Mouse (Mus musculus) v-Abl transformed pro-B cells (cell line): ENCODE measurements around the gene St8sia1.

ENCODE experiments used
- in situ Hi-C, 2 experiments: fragments of 400-800 bp; cut with MboI; formaldehyde crosslinking; loops; one replicate each; pipeline ENCODE4 v1.15.1; 2025; ENCODE audit not compliant: unreplicated experiment in 2 of 2

Gene St8sia1

GRCm38 (mm10) chr6:142837326-142837725, 126.9 kb downstream of the St8sia1 start:
- in situ Hi-C loops: no loop called here

- in situ Hi-C loops: no loop called here
Observed at GRCm38 (mm10) chr6:142835726-142836125, 128.5 kb downstream of the St8sia1 start.

- in situ Hi-C loops: no loop called here
Observed at GRCm38 (mm10) chr6:142834911-142835310, 129.3 kb downstream of the St8sia1 start.

- in situ Hi-C loops: no loop called here
Observed at GRCm38 (mm10) chr6:142831706-142832105, 132.5 kb downstream of the St8sia1 start.

- in situ Hi-C loops: no loop called here
Observed at GRCm38 (mm10) chr6:142831243-142831642, 133.0 kb downstream of the St8sia1 start.

DNA sequence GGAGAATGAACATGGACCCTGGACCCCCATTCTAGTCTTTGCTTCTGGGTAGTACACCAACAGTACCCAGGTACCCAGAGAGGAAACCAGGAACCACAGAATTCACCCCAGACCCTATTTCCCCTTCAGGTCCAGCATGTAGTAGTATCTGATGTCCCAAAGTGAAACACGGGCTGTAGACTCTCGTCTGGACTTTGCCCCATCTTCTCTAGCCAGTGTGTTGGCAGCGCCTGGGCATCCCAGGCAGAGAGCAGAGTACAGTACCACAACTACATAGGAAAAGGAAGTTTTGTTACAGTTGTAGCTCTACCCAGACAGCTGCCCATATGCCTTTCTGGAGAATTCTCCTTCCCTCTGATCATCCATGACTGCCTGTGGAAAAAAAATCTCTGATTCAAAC, 134.0 kb downstream of the St8sia1 start:
- in situ Hi-C loops: no loop called here

- in situ Hi-C loops: no loop called here
Observed at GRCm38 (mm10) chr6:142825449-142825848, 138.8 kb downstream of the St8sia1 start.

GRCm38 (mm10) chr6:142823008-142823787, 141.1 kb downstream of the St8sia1 start:
- in situ Hi-C loops: no loop called here

DNA sequence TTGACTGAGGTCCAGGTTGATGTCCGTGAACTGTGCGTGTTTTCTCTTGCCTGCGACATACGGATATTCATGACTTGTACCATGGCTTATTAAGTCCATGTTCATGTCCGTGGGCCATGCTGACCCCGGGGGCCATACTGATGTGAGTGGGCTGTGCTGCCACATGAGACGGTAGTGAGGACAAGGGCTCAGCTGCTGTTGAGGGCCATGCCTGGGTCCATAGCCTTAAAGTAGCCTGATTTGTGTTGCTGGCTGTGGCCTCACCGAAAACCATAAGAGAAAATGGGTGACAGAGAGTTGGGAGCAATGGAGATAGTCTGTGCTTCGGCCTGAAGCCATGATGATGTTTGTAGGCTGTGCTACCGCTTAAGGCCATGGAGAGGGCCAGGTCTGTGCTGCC, 145.9 kb downstream of the St8sia1 start:
- in situ Hi-C loops: no loop called here

- in situ Hi-C loops: no loop called here
Observed at GRCm38 (mm10) chr6:142815513-142815912, 148.7 kb downstream of the St8sia1 start.

DNA sequence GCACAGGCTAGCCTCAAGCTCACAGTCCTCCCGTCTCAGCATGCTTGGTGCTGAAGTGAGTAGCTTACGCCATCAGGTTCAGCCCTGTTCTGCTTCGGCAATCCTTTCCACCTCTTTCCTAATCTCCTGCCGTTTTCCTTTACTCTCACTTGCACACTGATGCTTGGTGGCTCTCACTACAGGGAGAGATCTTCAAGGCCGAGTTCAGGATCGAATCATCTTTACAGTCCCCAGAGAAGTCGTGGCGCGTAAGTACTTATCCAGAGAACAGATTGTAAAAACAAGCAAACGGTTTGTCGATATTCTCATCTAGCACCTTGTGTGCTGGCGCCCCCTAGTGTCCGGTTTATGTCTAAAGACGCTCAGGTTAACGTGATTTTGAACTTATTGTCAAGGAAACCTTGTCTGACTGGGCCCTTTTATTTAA, 149.7 kb downstream of the St8sia1 start:
- in situ Hi-C loops: no loop called here

DNA sequence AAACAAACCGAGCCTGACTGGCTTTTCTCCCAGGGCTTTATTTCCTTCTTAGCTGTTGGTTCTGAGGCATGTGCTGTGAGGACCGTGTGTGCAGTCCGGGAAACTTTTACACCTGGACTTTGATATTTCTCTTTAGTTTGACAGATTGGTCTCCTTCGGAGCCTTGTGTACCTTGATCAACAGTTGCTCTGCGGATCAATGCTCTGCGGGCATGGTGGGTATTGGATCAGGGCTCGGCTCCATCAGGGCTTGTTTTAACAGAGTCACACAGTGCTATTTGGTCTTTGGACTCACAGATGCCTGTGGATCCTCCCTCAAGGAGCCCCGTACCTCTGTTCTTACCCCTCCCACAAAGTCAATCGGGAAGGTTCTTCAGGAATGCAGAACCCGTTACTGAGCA, 150.2 kb downstream of the St8sia1 start:
- in situ Hi-C loops: no loop called here

DNA sequence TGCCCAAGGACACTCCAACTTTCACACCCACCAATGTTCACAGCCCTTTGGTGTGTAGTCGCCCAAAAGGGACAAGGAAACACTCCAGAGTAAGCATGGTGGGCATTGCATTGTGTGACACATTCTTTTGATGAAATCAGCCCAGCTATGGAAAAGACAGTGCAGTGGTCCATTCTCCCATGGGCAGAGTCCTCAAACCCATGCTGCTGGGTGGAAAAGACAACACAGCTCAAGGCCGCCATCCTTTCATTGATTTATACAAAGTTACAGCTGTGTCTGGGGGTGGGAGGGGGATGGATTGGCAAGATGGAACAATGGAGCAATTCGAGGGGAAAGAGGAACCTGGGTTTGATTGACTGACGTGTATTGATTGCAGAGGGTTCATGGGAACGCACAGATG, 151.3 kb downstream of the St8sia1 start:
- in situ Hi-C loops: no loop called here

GRCm38 (mm10) chr6:142810239-142810638, 154.0 kb downstream of the St8sia1 start:
- in situ Hi-C loops: no loop called here

GRCm38 (mm10) chr6:142809373-142810098, 154.7 kb downstream of the St8sia1 start:
- in situ Hi-C loops: no loop called here

- in situ Hi-C loops: no loop called here
Observed at GRCm38 (mm10) chr6:142806326-142806725, 157.9 kb downstream of the St8sia1 start.

DNA sequence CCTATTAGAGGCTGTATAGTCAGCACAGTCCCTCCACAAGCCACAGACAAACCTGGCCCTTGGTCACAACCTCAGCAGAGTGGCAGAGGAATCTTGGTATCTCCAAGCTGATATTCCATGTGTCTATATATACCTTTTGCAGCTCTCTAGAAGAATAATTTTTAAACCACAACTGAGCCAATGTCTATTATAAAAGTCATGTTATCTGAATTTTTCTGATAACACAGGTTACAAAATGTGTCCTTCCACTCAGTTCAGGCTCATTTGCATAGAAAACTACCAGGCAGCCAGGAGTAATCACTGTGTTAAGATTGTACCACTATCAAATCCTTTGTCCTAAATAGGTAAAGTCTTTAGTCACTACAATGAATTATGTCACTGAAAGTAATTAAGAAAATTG, 159.8 kb downstream of the St8sia1 start, which contains the start of gene Sult6b2:
Gene Sult6b2, minus strand, starts transcription at position 101 of the 400 bp plus-strand sequence.
- in situ Hi-C loops: no loop called here

- in situ Hi-C loops: no loop called here
Observed at GRCm38 (mm10) chr6:142802617-142803525, 161.4 kb downstream of the St8sia1 start.

DNA sequence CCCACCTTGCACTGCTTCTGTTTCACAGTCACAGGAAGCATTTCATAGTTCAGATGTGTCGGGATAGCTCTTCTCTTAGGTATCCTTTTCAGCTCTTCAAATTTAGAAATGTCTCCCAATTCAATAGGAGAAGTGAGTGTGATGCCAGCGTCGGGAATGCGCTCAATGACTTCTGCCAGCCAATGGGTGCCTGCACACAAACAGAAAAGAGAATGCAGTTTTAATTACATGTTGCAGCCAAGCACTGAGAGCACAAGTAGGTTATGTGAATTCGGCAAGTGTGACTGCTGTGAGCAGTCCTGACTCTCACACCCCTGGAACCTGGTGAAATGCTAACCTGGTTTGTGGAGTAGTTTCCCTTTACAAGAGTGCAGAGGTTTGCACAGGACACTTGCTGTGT, 162.6 kb downstream of the St8sia1 start:
- in situ Hi-C loops: no loop called here

GRCm38 (mm10) chr6:142799704-142800374, 164.4 kb downstream of the St8sia1 start:
- in situ Hi-C loops: no loop called here
